Mouse (Mus musculus) lung, adult 10 weeks (tissue): ENCODE data around the gene Rogdi. TPM values are rescaled to one million over a fixed set of nuclear protein-coding genes. Genes with fewer than 3 reads are reported as not detected.

Experiments used
- polyA plus RNA-seq: library from polyadenylated mRNA; stranded (reverse); fragments of 350-450 nt; fragmentation: Illumina TruSeq; extraction: RNeasy Lipid Tissue Mini Kit (QIAGEN cat#74804); gene quantifications from one replicate; pipeline ENCODE4 v1.2.3, GENCODE M21; 2014; ENCODE audit warnings: low read depth, low replicate concordance; ENCODE audit not compliant: insufficient read depth

Gene Rogdi
- polyA plus RNA-seq = 43.6 TPM

DNA sequence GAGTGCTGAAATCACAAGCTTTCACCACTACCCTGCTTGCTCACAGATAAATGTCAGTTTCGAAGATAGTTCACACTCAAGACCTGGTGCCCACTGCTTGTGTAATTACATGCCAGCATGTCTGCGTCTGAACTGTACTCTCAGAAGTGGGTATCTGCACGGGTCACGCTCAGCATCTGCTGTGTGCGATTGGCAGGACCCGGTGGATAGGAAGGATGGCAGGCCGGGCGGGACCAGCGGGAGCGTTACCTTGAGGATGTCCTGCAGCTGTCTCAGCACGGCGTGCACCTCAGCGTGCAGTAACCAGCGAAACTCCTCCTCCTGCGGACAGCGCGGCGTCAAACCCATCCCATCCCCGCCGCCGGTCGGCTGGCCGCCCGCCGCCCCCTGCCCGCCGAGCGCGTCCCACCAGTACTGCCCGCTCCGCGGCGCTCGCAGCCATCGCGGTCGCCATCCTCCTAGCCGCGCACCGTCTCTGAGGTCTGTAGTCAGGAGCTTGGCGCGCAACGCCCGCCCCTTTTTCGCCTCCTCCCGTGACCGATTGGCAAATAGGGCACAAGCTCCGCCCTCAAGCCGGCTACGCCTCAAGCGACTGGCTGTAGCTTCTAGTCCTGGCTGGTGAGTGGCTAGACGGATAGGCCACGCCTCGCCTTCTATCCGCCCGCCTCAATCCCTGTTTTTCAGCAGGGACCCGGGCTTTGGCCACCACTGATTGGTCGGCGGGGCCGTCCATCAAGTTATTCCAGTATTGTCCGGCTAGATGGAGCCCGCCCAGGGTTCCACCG, at the start of gene Rogdi:
TSS of gene Rogdi (minus strand) at position 500 of the 785 bp plus-strand sequence.

GRCm38 (mm10) chr16:5049774-5050234, 36.5 kb upstream of the Rogdi start, which contains the start of the genes Glyr1 and Ubn1:
Gene Glyr1 (minus strand): TSS chr16:5049863.
Gene Ubn1 (plus strand): TSS chr16:5050057.

DNA sequence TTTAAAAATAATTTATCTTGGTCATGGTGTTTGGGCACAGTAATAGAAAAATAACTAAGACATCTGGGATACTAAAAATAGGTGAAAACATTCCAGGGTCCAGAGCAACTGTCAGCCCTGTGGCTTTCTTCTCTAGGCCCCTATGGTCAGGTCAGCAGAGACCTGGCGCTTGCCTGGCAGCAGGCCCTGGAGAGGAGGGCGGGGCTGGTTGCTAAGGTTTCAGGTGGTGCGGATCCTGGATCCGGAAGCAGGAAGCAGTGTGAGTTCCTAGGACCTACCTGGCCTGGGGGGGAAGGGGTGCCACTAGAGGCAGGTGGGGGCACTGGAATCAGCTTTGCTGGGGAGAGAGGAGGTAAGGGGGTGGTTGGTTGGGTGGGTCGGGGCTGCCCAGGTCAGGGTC, 6.3 kb downstream of the Rogdi start, which contains the start of gene Smim22:
TSS of gene Smim22 (plus strand) at position 222 of the 400 bp plus-strand sequence.

DNA sequence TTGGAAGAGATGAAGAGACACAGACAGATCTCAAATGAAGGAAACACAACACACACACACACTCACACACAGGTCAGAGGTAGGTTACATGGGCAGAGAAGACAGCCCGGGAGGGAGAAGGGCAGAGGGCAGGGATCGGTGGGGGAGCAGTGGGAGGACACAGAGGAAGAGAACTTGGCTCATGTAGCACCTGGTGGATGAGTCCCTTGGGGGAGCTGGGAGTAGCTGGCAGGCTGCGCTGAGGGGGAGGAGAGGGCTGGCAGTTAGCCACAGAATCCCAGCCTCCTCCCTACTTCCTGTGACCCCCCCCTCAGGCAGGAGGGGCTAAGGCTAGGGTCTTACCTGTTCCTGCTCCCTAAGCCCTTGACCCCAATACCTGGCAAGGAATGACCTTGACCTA, 15.8 kb downstream of the Rogdi start, which contains the start of gene Sept12:
TSS of gene Sept12 (minus strand) at position 300 of the 400 bp plus-strand sequence.

GRCm38 (mm10) chr16:4963797-4964709, 49.3 kb downstream of the Rogdi start, which contains the start of gene Anks3:
Gene Anks3 (minus strand): TSS chr16:4964205.

Other genes with a start within 250 kb of the Rogdi start
- gene Cdip1, start 223.3 kb downstream of the Rogdi start, polyA plus RNA-seq = 24.1 TPM
- gene 4930562C15Rik, start 178.1 kb downstream of the Rogdi start, polyA plus RNA-seq = 1.4 TPM
- gene Ubald1, start 133.2 kb downstream of the Rogdi start, polyA plus RNA-seq = 32.6 TPM
- 34.5 TPM for gene Mgrn1, start 127.3 kb downstream of the Rogdi start, polyA plus RNA-seq
- gene Nudt16l1, start 74.8 kb downstream of the Rogdi start, polyA plus RNA-seq = 44.3 TPM
- gene Anks3, start 49.3 kb downstream of the Rogdi start, polyA plus RNA-seq = 23.2 TPM
- not detected for gene Sept12, start 15.7 kb downstream of the Rogdi start, polyA plus RNA-seq
- gene Smim22, start 6.3 kb downstream of the Rogdi start, polyA plus RNA-seq = 90.9 TPM
- 45.3 TPM for gene Glyr1, start 36.3 kb upstream of the Rogdi start, polyA plus RNA-seq
- gene Ubn1, start 36.5 kb upstream of the Rogdi start, polyA plus RNA-seq = 15.9 TPM
- 9.1 TPM for gene Ppl, start 118.9 kb upstream of the Rogdi start, polyA plus RNA-seq
- gene Sec14l5, start 133.6 kb upstream of the Rogdi start, polyA plus RNA-seq = 0.61 TPM
- gene Nagpa, start 190.5 kb upstream of the Rogdi start, polyA plus RNA-seq = 17.1 TPM
- gene AU021092, start 208.7 kb upstream of the Rogdi start, polyA plus RNA-seq = 141 TPM
- 33.7 TPM for gene Alg1, start 220.1 kb upstream of the Rogdi start, polyA plus RNA-seq
- 15.4 TPM for gene Eef2kmt, start 242.4 kb upstream of the Rogdi start, polyA plus RNA-seq